Mouse (Mus musculus) G1E (cell line): ENCODE data around the gene Hmg20b.

ENCODE experiments used
- CTCF ChIP-seq: IDR thresholded peaks from 2 replicates; pipeline ENCODE4 v1.5.1; 2012; ENCODE audit warnings: low read depth, low read length, inconsistent platforms, mixed read lengths
- POLR2AphosphoS5 ChIP-seq: IDR thresholded peaks from 2 replicates; pipeline ENCODE4 v1.6.1; 2012; ENCODE audit warnings: low read depth, low read length, inconsistent platforms; ENCODE audit not compliant: insufficient replicate concordance

DNA sequence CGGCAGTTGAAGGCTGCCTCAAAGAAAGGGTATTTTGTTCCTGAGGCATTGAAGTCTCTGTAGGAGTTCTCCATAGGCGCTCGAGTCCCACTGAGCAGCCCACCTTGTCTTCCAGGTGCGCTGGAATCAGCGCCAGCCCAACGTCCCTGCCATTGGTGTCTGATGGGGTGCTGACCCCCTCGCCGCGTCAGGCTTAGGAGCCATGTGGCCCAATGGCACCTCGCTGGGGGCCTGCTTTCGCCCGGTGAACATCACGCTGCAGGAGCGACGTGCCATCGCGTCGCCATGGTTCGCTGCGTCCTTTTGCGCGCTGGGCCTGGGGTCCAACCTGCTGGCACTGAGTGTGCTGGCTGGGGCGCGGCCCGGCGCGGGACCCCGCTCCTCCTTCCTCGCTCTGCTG is 18.0 kb downstream of the Hmg20b start:
- TF ChIP-seq CTCF: no peak
- TF ChIP-seq POLR2AphosphoS5: no peak
